Mouse (Mus musculus) heart, embryonic 14.5 days (tissue): ENCODE results near the gene Ptpn18. TPM values are rescaled to one million over a fixed set of nuclear protein-coding genes. Genes with fewer than 3 reads are reported as not detected.

Source experiments
- ATAC-seq: fragments of 200-750 bp; cut with Nextera tagmentation; 2 replicates; pipeline ENCODE4 v1.8.0; 2017; ENCODE audit warnings: low read depth, moderate TSS enrichment; ENCODE audit not compliant: insufficient number of reproducible peaks, insufficient read depth, low FRiP score
- H3K27ac ChIP-seq, 2 experiments: fragments of 200-500 bp in 1 of 2; fragments of 300-500 bp in 1 of 2; sonication (generic) in 1 of 2; replicated peaks in 1 of 2; 2 replicates each; pipeline ENCODE4 v1.5.1; 2012 to 2014; ENCODE audit warnings: low read depth in 2 of 2, low read length in 2 of 2, control low read depth in 1 of 2, mild to moderate bottlenecking in 1 of 2, mixed read lengths in 1 of 2; ENCODE audit not compliant: control insufficient read depth in 1 of 2, insufficient read depth in 1 of 2
- H3K27me3 ChIP-seq: fragments of 300-500 bp; sonication (generic); 2 replicates; pipeline ENCODE4 v1.6.1; 2014; ENCODE audit warnings: mild to moderate bottlenecking, low read length, control low read depth; ENCODE audit not compliant: control insufficient read depth, insufficient read depth
- H3K36me3 ChIP-seq: fragments of 300-500 bp; sonication (generic); 2 replicates; pipeline ENCODE4 v1.6.1; 2014; ENCODE audit warnings: mild to moderate bottlenecking, control low read depth, low read length, mixed read lengths; ENCODE audit not compliant: control insufficient read depth, insufficient read depth
- H3K4me1 ChIP-seq, 2 experiments: fragments of 200-500 bp in 1 of 2; fragments of 300-500 bp in 1 of 2; sonication (generic) in 1 of 2; 2 replicates each; pipeline ENCODE4 v1.6.1; 2012 to 2014; ENCODE audit warnings: low read length in 2 of 2, control low read depth in 1 of 2, mixed read lengths in 1 of 2; ENCODE audit not compliant: control insufficient read depth in 2 of 2, insufficient read depth in 2 of 2
- H3K4me2 ChIP-seq: fragments of 300-500 bp; sonication (generic); 2 replicates; pipeline ENCODE4 v1.6.1; 2014; ENCODE audit warnings: mild to moderate bottlenecking, low read length
- H3K4me3 ChIP-seq, 2 experiments: fragments of 200-500 bp in 1 of 2; fragments of 300-500 bp in 1 of 2; sonication (generic) in 1 of 2; 2 replicates each; pipeline ENCODE4 v1.5.1; 2012 to 2014; ENCODE audit warnings: low read length in 2 of 2, mild to moderate bottlenecking in 2 of 2, control low read depth in 1 of 2, low read depth in 1 of 2, moderate library complexity in 1 of 2; ENCODE audit not compliant: control insufficient read depth in 1 of 2, insufficient read depth in 1 of 2
- H3K9ac ChIP-seq: fragments of 300-500 bp; sonication (generic); 2 replicates; pipeline ENCODE4 v1.6.1; 2014; ENCODE audit warnings: mild to moderate bottlenecking, low read length
- H3K9me3 ChIP-seq: fragments of 300-500 bp; sonication (generic); 2 replicates; pipeline ENCODE4 v1.6.1; 2016; ENCODE audit warnings: low read length, control low read depth; ENCODE audit not compliant: control insufficient read depth
- WGBS: fragments of 180-500 bp; shearing (Covaris S2); extraction: QIAGEN DNeasy Blood & Tissue Kit; methylation state at CpG from one replicate; pipeline ENCODE4 v1.1.7; 2014; 5-methylcytosine and 5-hydroxymethylcytosine counted together
- polyA plus RNA-seq: library from polyadenylated mRNA; unstranded; fragments of >200 nt; fragmentation: Nextera tagmentation; extraction: Ambion mirVana; gene quantifications from 2 replicates; pipeline ENCODE4 v1.2.1, GENCODE M21; 2014

The Ptpn18 gene
- polyA plus RNA-seq, 1 experiment from 2014 or later, result 16.3 TPM

GRCm38 (mm10) chr1:34484470-34484869 lies 24.9 kb downstream of the Ptpn18 start:
- Histone ChIP-seq H3K36me3 (no peaks in the 10 kb centered on the region), H3K4me2 (no peak overlapping the region), H3K9me3 (no peaks in the 10 kb centered on the region), H3K9ac (no peak overlapping the region), H3K4me3 (no peak overlapping the region), H3K27ac (no peak overlapping the region), H3K4me1 (peaks cover 6 to 17% of the 10 kb centered on the region in 2 experiments), H3K27me3 (no peaks in the 10 kb centered on the region)
- 53% methylated on average over 10 of the region's 10 CpGs for WGBS
- no peak for ATAC-seq

- ATAC-seq, result no peak
- peak overlapping the region; percentile 21 to 36 for H3K4me3 ChIP-seq
- H3K4me1 ChIP-seq, result peaks cover 2 to 9% of the 10 kb centered on the region in 2 experiments; a peak in 3 of 4 replicates
- H3K9ac ChIP-seq, result peak overlapping the region; percentile 66
- peak overlapping the region; percentile 76 for H3K4me2 ChIP-seq
- no peaks in the 10 kb centered on the region for H3K9me3 ChIP-seq
- WGBS, result 5% methylated on average over 25 of the region's 25 CpGs
- H3K27ac ChIP-seq, result no peak overlapping the region
- H3K36me3 ChIP-seq, result no peaks in the 10 kb centered on the region
- H3K27me3 ChIP-seq, result no peaks in the 10 kb centered on the region
Observed at GRCm38 (mm10) chr1:34485461-34486188, 26.1 kb downstream of the Ptpn18 start.

GRCm38 (mm10) chr1:34487383-34487782 lies 27.8 kb downstream of the Ptpn18 start:
- H3K9me3 ChIP-seq, result peaks cover 5% of the 10 kb centered on the region; the same call in 1 of the 2 replicates
- no peaks in the 10 kb centered on the region for H3K27me3 ChIP-seq
- H3K4me1 ChIP-seq, result peaks cover 2 to 9% of the 10 kb centered on the region in 2 experiments; a peak in 3 of 4 replicates
- no peaks in the 10 kb centered on the region for H3K36me3 ChIP-seq
- ATAC-seq, result no peak
- no peak overlapping the region for H3K4me2 ChIP-seq
- WGBS, result 81% methylated on average over 3 of the region's 3 CpGs
- no peak overlapping the region for H3K27ac ChIP-seq
- no peak overlapping the region for H3K9ac ChIP-seq
- no peak overlapping the region for H3K4me3 ChIP-seq

GRCm38 (mm10) chr1:34489852-34490541 lies 30.4 kb downstream of the Ptpn18 start:
- Histone ChIP-seq H3K4me2 (no peak overlapping the region), H3K27me3 (no peaks in the 10 kb centered on the region), H3K9ac (no peak overlapping the region), H3K36me3 (no peaks in the 10 kb centered on the region), H3K4me1 (peaks cover 0 to 6% of the 10 kb centered on the region in 2 experiments; a peak in 2 of 4 replicates), H3K4me3 (no peak overlapping the region), H3K27ac (no peak overlapping the region), H3K9me3 (peaks cover 5% of the 10 kb centered on the region; the same call in 1 of the 2 replicates)
- no peak for ATAC-seq
- 80% methylated on average over 6 of the region's 6 CpGs for WGBS

- H3K36me3 ChIP-seq, result no peaks in the 10 kb centered on the region
- H3K9ac ChIP-seq, result no peak overlapping the region
- peaks cover 5% of the 10 kb centered on the region; the same call in 1 of the 2 replicates for H3K9me3 ChIP-seq
- no peak overlapping the region for H3K4me3 ChIP-seq
- no peaks in the 10 kb centered on the region for H3K27me3 ChIP-seq
- no peaks in the 10 kb centered on the region for H3K4me1 ChIP-seq
- no peak overlapping the region for H3K4me2 ChIP-seq
- no peak for ATAC-seq
- 87% methylated on average over 4 of the region's 4 CpGs for WGBS
- H3K27ac ChIP-seq, result no peak overlapping the region
Observed at GRCm38 (mm10) chr1:34491480-34491879, 31.9 kb downstream of the Ptpn18 start.

GRCm38 (mm10) chr1:34502991-34503390 lies 43.4 kb downstream of the Ptpn18 start:
- Histone ChIP-seq H3K4me1 (no peaks in the 10 kb centered on the region), H3K4me2 (no peak overlapping the region), H3K27ac (no peak overlapping the region), H3K36me3 (no peaks in the 10 kb centered on the region), H3K27me3 (no peaks in the 10 kb centered on the region), H3K9ac (no peak overlapping the region), H3K9me3 (no peaks in the 10 kb centered on the region), H3K4me3 (no peak overlapping the region)
- no peak for ATAC-seq
- WGBS, result 53% methylated on average over 3 of the region's 3 CpGs

- Histone ChIP-seq H3K4me2 (no peak overlapping the region), H3K9ac (no peak overlapping the region), H3K27ac (no peak overlapping the region), H3K36me3 (no peaks in the 10 kb centered on the region), H3K9me3 (no peaks in the 10 kb centered on the region), H3K4me3 (no peak overlapping the region), H3K27me3 (no peaks in the 10 kb centered on the region), H3K4me1 (no peaks in the 10 kb centered on the region)
- WGBS, result 59% methylated on average over 7 of the region's 7 CpGs
- ATAC-seq, result no peak
Observed at GRCm38 (mm10) chr1:34505307-34505706, 45.7 kb downstream of the Ptpn18 start.
